Comparison of ENCODE assay signal across 11 mouse cellular contexts in the genomic region with DNA sequence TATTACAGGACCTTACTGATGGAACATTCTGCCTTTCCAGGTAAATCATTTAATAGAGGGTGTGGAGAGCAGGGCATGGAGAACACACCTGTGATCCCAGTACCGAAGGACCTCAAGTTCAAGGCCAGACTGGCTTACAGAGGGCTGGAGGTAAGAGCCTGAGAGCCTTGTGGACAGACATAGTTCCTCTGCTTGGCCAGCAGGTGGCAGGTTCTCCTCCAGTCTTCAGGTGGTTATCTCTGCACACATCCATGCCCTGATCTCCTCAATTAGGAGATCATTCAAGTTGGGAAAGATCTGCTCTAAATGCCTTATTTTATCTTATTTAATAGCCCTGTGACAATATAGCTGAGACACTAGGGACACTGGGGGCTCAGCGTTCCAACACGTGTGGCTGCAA. TPM values are rescaled to one million over a fixed set of nuclear protein-coding genes. Genes with fewer than 3 reads are reported as not detected.
DNase-seq lines count a peak whose midpoint lies in the region; ATAC-seq and TF ChIP-seq lines count a peak whose summit lies in the region.
"Had no signal": no experiment of that assay in that cellular context is flagged by ENCODE, and none has a peak within 500 bp of the region (broad histone marks: within the 10 kb centered on the region; RNA-seq: fewer than 3 reads in every experiment).

No protein-coding gene starts in this region.

- POLR2A ChIA-PET in Patski (lab: Charles Lee): interaction anchor here (0.6 kb wide), 1 partner anchor 166 kb away, joined by 3 read pairs; no protein-coding TSS in a partner anchor

- H3K27ac ChIP-seq in heart, embryonic 10.5 days: no peak overlapping the region
- H3K27ac ChIP-seq: limb, embryonic 12.5 days had no signal

- WGBS in heart, embryonic 10.5 days: 59% methylated on average over 3 of the region's 3 CpGs

- peak; percentile 75 for TF ChIP-seq CTCF in Patski (IDR thresholded peaks at IDR 0.05)

- no peaks in the 10 kb centered on the region for H3K9me3 ChIP-seq in heart, embryonic 10.5 days
- H3K9me3 ChIP-seq: limb, embryonic 12.5 days had no signal

- no peak overlapping the region for H3K4me3 ChIP-seq in heart, embryonic 10.5 days
- H3K4me3 ChIP-seq: limb, embryonic 12.5 days had no signal

- DNase-seq in adrenal gland, postnatal 10 days: peak; percentile 12
- DNase-seq in adrenal gland, adult 18-20 months (ENCODE audit: low spot score in 2 of 2): no peak
- peak; percentile 3 to 32 for DNase-seq in kidney, postnatal 25 days
- DNase-seq in kidney, adult 11 months: no peak
- no peak for DNase-seq in Patski (ENCODE audit: low read depth, low spot score)
- DNase-seq in retina, embryonic 14.5 days (ENCODE audit: low spot score): peak; percentile 25
- DNase-seq in layer of hippocampus, postnatal 10 days (ENCODE audit: low spot score in 2 of 2): no peak
- DNase-seq in heart, embryonic 10.5 days (ENCODE audit: low spot score): no peak

- no peaks in the 10 kb centered on the region for H3K27me3 ChIP-seq in Patski
- H3K27me3 ChIP-seq in heart, embryonic 10.5 days (ENCODE audit: insufficient read depth, poor library complexity, severe bottlenecking): no peaks in the 10 kb centered on the region
- H3K27me3 ChIP-seq: limb, embryonic 12.5 days had no signal

- in situ Hi-C loops in Patski (cut with MboI; ENCODE audit: low pct_unique_long_range_greater_than_20kb): no loop called here

- H3K4me1 ChIP-seq in heart, embryonic 10.5 days: no peaks in the 10 kb centered on the region
- H3K4me1 ChIP-seq: limb, embryonic 12.5 days had no signal

- CTCF ChIA-PET in Patski (lab: Charles Lee): no interaction called here

- no peaks in the 10 kb centered on the region for H3K36me3 ChIP-seq in heart, embryonic 10.5 days
- H3K36me3 ChIP-seq: limb, embryonic 12.5 days had no signal

- no peak for ATAC-seq in Patski

RNA-seq across cellular contexts. Expression of gene Ly6g, which starts 11.3 kb away (rescaled TPM):
- 1 to 10 TPM in 1 of 2 experiments, under 1 TPM in 1; 0.33 to 1.1 TPM for total RNA-seq in adrenal gland, postnatal 10 days (2021)
- not detected for total RNA-seq in adrenal gland, adult 18-20 months (2021)
- polyA plus RNA-seq in Patski (2021): not detected
- not detected for total RNA-seq in layer of hippocampus, postnatal 10 days (2021)
- not detected in 2 replicates for polyA plus RNA-seq in heart, embryonic 10.5 days (2016; fragmentation: Nextera tagmentation; extraction: Ambion mirVana)
- polyA plus RNA-seq: heart, embryonic 14.5 days; limb, embryonic 12.5 days; neural tube, embryonic 11.5 days had no signal

RNA-seq across cellular contexts. Expression of gene Ly6c2, which starts 32.0 kb away (rescaled TPM):
- 1 to 10 TPM; 5.3 to 5.6 TPM for total RNA-seq in adrenal gland, postnatal 10 days (2021)
- total RNA-seq in adrenal gland, adult 18-20 months (2021): 1 to 10 TPM; 5.3 to 5.9 TPM
- polyA plus RNA-seq in Patski (2021): 0.62 TPM
- total RNA-seq in layer of hippocampus, postnatal 10 days (2021): 1 to 10 TPM in 1 of 2 experiments, under 1 TPM in 1; 0.57 to 1.8 TPM
- not detected in 2 replicates for polyA plus RNA-seq in heart, embryonic 10.5 days (2016; fragmentation: Nextera tagmentation; extraction: Ambion mirVana)
- polyA plus RNA-seq: limb, embryonic 12.5 days; neural tube, embryonic 11.5 days had no signal

Comparison
In these comparisons a context has a peak if more than half of its experiments do, and no peak if none do; other contexts are left out.
1. DNase-seq: peak in adrenal gland, postnatal 10 days (single experiment), kidney, postnatal 25 days (2 of 2) and retina, embryonic 14.5 days (single experiment); none in adrenal gland, adult 18-20 months (0 of 2), kidney, adult 11 months (single experiment), Patski (single experiment), layer of hippocampus, postnatal 10 days (0 of 2) and heart, embryonic 10.5 days (single experiment).